Mouse (Mus musculus) layer of hippocampus, adult 9-11 months (tissue): ENCODE data around the gene Raph1.
"Not testable (repeated sequence)": the region's sequence is repeated elsewhere in the genome, so short reads cannot be mapped to it uniquely, and the experiment has no call there.

Experiments
- DNase-seq: peaks from one replicate; pipeline ENCODE4 v3.0.0; 2022

The Raph1 gene

DNA sequence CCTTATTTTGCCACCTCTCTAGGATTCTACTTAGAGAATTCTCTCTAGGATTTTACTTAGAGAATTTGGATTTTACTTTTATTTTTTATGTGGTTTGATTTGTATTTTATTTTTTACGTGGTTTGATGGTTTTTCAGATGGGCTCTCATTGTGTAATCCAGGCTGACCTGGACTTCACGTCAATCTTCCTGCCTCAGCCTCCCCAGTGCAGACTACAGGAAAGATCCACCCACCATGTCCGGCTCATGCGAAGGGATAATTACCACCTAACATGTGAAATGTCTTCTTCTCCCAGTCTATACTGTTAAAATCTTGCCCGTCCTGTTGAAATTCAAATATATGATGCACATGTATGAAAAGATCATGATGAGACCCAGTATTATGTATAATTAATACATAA is 2.2 kb downstream of the Raph1 start:
- no peak for DNase-seq

DNA sequence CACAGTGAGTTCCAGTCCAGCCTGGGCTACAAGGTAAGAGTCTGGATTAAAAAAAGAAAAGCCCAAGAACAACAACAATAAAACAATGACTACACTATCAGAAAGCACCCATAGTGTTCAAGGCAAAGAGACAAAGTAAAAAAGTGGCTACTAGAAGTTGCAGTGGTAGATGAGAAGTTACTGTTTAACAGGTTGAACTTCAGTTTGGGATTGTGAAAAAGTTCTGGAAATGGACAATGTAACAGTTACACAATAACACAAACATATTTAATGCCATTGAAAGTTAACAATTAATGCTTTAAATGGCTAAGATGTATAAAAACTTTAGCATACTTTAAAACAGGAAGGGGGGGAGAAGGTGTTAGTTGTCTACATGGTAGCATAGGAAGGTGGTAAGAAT is 3.9 kb downstream of the Raph1 start:
- DNase-seq: no peak

DNA sequence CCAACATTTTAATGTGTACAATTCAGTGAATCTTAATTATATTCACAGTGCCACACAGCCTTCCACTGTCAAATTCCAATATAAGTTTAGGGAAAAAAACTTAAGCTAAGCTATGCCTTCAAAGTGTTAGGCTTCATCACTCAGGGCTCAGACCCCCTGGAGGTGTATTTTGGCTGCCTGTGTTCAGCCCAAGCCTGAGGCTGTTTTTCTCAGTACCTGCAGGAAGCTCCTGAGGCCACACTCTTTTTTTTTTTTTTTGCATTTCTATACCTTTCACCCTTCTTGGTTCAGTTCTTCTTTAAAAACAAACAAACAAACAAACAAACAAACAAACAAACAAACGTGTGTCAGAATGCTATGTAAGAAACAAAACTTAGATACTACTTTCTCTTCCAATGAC is 23.2 kb downstream of the Raph1 start:
- no peak for DNase-seq

DNA sequence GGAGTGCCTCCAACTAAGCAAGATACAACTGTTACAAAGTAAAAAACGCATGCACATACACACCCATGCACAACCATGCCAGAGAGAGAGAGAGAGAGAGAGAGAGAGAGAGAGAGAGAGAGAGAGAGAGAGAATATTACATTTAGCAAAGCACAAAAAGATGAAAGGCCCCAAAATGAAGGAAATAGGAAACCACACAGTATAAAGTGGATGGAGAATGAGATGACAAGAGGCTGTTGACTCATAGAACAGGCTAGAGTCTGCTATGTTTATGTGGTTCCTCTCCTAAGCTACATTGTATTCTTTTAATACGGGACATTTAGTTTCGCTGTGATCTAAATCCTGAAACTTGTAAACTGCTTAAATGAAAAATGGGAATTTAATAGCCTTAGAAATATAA is 27.6 kb downstream of the Raph1 start:
- no peak for DNase-seq

DNA sequence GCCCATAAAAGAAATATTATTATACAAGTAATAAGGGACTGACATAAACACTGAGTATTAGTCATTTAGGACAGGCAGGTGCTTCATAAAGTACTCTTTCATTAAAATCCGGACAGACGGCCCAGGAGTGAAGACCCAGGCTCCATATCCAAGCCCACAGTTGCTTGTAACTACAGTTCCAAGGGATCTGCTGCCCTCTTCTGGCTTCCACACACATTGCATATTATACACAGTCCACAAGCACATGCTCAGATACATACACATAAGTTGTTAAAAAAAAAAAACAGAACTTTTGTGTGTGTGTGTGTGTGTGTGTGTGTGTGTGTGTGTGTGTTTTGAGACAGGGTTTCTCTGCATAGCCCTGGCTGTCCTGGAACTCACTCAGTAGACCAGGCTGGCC is 32.0 kb downstream of the Raph1 start:
- DNase-seq: no peak

DNA sequence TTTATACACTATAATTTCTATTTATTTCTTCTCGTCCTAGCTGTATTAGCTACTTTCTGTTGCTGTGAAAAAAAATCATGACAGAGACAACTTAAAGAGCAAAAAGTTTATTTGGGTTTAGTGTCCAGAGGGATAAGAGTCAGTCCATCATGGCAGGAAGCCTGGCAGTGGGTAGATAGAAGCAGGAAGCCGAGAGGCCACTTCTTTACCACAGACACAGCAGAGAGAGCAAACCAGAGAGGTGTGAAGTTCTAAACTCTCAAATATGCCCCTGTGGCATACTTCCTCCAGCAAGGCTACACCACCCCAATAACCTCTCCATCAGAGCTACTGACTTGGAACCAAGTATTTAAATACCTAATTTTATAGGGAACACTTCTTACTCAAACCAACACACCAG is 36.3 kb downstream of the Raph1 start:
- no peak for DNase-seq

DNA sequence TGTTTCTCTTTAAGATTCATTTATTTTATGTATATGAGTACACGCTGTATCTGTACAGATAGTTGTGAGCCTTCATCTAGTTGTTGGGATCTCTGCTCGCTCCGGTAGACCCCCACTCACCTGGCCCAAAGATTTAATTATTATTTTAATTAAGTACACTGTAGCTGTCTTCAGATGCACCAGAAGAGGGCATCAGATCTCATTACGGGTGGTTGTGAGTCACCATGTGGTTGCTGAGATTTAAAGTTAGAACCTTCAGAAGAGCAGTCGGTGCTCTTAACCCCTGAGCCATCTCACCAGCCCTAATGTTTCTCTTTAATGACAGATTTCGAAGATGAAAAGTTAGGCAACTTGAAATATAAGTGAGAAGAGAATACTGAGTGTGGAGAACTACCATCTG is 36.8 kb downstream of the Raph1 start:
- DNase-seq: no peak

DNA sequence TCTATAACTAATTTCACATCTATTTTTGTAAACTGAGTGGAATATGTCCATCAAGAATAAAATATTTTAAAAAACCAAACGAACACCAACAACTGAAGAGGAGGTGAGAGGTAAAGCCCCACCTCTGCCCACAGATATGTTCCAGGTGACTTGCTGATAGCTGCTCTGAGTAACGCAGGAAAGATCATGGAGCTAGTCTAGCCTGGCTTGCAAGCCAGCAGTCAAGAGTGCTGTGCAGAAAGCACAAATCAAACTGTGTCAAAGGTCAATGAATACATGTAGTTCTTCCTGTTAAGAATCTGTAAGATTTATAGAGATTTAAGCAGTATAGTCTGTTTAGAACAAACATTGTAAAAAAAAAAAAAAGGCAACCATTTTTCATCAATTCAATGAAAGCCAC is 56.3 kb downstream of the Raph1 start:
- DNase-seq: no peak

DNA sequence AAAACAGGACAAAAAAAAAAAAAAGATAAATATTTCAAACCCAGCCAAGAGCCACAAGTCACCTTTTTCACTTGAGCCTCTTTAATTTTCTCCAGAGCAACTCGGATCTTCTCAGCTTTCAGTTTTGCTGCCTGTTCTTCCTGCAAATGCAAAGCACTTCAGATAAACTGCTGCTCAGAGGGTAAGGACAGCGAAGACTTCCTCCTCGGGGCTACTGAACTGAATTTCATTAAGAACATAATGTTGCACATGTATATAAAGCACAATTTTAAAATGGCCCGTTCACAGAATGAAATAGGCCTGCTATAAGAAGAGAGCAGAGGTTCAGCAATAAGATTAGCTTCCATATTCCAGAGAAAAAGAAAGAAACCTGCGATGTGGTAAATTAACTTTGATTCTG is 63.4 kb downstream of the Raph1 start:
- DNase-seq: no peak

DNA sequence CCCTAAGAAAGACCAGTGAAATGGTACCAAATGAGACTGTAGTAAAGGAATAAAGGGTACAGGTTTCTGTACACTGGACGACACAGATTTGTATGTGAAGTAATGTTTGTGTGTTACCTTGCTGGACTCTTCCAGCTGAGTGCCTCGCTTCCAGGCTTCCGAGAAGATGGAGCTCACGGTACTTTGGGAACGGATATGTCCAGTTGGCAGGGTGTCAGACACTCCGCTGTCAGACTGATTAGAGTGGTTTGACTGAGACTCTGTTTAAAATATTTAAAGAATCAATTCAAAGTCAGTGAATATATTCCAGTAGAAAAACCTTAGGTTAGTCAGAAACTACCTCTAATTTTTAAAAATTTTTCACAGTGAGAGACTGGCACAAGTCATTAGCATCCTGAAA is 73.5 kb downstream of the Raph1 start:
- no peak for DNase-seq

DNA sequence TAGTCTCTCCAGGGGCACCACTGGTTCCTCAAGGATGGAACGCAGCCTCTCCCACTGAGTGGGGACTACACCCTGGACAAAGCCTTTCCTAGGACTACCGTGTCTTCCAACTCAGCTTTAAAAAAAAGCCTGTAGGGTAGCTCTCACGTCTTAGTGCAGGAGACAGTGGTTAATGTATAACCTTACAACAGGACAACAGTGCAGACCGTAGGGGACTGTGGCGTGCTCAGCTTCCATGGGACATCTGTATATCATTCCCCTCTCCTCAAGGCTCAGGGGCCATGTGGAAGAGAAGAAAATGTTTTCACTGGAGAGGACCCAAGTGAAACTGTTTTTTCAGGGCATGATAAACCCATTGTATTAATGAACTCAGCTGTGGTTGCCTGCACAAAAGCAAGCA is 74.5 kb downstream of the Raph1 start:
- no peak for DNase-seq

DNA sequence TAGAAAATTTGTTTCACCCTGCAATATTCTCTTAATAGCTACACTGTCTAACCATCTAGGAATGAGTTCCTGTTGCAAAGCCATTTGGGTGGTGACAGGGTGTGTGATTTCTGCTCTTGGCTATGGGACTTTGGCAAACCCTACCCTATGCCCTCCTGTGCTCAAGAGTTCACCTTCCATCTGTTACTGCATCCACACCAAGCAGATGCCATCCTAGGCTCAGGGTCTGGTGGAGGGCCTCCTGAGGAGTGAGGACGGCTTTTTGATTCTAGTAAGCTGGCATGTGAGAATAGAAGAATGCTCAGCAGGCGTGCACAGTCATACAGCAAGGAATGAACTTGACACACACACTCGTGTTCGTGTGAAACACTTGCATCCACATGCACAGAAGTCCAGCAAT is 76.4 kb downstream of the Raph1 start:
- no peak for DNase-seq

DNA sequence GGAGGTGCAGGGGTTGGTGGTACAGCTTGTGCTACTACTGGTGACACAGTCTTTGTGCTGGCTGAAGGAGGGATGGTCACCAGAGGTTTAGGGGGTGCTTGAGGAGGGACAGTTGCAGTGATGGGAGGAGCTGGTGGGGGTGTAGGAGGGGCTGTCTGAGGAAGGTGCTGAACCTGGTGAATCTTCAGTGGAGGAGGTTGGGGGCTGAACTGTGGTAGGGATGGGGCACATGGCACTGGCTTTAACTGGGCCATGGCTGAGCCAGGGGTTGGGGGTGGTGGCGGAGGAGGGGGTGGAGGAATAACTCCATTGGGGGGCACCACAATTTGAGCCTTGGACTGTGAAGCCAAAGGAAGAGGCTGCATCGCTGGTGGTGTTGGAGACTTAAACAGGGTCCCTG is 77.2 kb downstream of the Raph1 start:
- DNase-seq: no peak

DNA sequence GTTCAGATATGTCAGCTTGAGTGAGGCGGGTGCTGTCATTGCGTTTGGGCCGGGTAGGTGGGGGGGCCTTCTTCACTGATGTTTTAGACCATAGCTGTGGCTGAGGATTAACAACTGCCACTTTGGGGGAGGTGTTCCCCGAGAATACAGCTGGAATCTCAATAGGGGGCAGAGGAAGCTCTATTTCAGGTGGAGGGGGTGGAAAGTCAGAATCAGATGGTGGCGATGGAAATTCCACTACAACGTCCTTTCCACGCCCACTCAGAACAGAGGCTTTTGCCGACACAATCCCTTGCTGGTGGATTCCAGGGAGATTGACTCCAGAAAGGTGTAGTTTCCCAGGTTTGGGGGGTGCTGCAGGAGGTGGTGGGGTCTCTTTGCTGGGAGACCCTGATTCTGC is 78.3 kb downstream of the Raph1 start:
- DNase-seq: no peak

DNA sequence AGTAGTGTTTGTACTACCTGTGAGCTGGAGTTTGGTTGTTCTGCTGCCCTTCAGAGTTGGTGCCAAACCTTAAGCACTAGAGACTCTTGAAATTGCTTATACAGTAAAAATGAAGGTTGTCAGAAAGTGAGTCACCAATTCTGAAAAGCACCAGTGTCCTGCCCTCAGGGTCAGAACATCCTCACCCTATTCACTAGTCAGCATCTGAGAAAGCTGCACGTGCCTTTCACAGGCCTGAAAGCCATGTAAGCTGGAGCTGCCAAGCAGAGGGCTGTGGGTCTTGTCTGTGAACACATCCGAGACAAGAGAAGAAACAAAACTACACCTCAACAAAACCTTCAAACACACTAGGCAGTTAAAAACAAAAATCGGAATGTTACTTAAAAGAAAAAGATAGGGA is 81.3 kb downstream of the Raph1 start:
- no peak for DNase-seq

DNA sequence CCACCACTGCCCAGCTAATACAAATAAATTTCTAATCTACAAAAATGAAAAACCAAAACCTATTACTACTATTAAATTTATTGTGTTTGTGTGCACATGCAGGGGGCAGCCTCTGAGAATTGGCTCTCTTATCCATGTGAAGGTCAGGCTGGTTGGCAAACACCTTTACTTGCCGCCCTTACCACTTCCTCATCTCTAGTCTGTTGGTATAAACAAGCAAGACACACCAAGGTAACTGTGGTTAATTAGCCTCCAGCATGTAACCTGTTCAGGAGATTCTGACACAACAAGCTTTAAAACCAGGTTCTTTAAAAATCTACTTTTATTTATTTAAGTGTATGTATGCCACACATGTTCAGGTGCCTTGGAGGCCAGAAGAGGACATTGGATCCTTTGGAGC is 84.0 kb downstream of the Raph1 start:
- DNase-seq: no peak

DNA sequence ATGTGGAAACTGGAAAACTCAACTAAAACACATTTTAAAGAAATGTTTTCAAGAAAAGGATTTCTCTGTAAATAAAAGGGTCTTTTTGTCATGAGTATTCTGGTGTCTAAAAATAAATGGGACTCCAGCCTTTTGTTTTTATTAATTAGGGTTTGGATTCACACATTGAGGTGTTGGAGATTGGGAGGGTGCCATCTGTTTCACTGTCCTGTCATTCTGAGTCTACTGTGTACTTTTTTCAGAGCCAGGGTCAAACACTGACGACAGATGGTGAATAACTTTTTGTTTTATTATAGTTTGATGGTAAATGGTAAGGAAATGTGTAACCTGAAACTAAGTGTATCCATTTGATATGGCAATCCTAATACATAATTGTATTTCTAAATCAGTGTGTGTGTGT is 85.3 kb downstream of the Raph1 start:
- no peak for DNase-seq

DNA sequence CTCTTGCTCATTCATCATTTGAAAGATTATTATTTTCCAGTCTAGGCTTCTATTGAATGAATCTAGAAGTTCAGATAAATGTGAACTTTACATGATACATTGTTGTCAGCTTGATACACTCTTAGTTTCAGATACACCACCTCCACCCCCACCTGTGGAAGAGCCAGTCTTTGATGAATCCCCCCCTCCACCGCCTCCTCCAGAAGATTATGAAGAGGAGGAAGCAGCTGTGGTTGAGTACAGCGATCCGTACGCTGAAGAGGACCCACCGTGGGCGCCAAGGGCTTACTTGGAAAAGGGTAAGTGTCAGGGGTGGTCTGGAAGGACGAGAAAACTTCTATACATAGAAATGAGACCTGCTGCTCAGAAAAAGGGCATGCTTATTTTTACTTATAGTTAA is 96.4 kb downstream of the Raph1 start:
- DNase-seq: no peak

DNA sequence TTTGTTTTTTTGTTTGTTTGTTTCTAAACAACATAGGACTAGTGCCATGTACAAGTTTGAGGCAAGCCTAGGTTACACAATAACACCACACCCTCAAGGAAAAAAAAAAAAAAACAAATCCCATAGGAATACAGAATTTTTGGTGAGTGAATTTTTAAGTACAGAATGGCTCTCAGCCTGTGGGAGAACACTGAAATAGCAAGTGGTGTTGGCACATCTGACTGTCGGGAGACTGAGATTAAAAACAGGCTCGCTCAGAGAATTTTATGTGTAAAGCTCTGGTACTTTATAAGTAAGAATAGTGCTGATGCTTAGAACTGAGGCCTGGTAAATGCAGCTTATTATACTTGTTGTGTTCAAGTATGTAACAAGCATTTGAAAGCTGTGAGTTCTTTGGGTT is 97.4 kb downstream of the Raph1 start:
- DNase-seq: no peak

DNA sequence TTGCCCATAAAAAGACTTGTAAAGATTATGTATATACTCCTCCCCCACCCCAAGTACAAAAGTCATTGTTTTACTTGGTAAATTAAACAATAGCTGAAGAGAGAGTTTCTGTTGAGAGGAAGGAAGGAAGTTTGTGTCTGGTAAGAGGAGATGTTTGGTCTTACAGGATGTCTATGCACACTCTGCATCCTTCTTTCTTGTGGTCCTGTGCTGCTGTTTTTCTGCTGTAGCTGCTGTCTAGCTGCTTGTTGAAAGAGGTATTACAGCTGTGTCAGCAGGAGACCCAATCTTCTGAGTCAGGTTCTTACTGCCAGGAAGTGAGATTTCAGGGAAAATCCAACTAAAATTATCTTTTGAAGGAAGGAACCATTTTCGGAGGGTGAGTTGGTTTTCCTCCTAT is 106.3 kb downstream of the Raph1 start:
- DNase-seq: no peak

DNA sequence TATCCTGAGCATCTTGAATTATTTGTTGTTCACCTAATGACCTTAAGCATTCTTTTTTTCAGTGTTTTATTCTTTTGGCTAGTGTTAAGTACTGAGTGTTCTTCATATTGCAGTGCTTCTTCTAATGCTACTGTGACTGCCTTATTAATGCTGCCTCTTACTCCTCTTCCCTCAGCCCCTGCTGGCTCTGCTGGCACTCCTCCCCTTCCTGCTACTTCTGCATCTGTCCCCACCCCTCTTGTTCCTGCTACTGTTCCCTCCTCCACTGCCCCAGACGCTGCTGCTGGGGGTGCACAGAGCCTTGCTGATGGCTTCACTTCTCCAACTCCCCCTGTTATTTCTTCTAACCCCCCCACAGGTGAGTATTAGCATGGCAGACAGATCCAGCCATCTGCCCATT is 117.0 kb downstream of the Raph1 start:
- no peak for DNase-seq

DNA sequence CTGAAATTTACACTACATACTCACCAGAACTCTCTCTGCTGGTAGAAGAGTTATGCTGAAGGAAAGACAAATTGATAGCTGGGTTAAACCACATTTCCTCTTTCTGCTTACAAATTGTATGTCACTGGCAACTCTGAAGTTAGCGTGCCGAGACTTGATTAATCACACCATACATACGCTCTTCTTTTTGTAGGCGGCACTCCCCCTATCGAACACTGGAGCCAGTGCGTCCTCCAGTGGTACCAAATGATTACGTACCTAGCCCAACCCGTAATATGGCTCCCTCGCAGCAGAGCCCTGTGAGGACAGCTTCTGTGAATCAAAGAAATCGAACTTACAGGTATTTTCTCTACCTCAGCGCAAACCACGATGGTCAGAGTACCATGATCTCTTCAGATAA is 119.8 kb downstream of the Raph1 start:
- DNase-seq: no peak

DNA sequence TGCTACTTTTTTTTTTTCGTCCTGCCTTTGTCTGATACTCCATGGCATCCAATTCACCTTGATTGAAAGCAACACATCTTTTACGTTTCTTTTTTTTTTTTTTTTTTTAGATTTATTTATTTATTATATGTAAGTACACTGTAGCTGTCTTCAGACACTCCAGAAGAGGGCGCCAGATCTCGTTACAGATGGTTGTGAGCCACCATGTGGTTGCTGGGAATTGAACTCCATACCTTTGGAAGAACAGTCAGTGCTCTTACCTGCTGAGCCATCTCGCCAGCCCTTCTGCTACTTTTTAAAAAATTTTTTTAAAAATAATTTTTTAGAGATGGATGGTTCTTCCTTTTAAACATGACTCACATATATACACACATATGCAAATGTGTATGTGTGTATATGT is 125.5 kb downstream of the Raph1 start:
- DNase-seq: not testable (repeated sequence)

DNA sequence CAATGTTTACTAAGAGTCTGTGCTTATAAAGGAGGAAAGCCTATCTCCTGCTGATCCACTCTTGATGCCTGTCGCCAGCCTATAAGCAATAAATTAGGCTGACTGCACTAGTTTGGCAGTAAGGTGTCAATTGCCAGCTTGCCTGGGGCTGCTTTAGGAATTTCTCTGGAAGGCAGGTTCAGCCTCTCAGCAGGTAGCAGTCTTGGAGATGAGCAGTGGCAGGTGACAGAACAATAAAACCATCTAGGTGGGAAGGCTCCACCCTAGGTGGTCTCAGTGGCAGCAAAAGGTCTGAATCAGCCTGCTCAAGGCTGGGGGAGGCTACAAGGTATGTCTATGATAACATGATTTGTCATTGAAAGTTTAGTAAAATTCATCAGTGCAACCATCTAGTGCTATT is 134.4 kb downstream of the Raph1 start:
- no peak for DNase-seq
